Comparison of ENCODE assay signal across 37 mouse cellular contexts in the genomic region with DNA sequence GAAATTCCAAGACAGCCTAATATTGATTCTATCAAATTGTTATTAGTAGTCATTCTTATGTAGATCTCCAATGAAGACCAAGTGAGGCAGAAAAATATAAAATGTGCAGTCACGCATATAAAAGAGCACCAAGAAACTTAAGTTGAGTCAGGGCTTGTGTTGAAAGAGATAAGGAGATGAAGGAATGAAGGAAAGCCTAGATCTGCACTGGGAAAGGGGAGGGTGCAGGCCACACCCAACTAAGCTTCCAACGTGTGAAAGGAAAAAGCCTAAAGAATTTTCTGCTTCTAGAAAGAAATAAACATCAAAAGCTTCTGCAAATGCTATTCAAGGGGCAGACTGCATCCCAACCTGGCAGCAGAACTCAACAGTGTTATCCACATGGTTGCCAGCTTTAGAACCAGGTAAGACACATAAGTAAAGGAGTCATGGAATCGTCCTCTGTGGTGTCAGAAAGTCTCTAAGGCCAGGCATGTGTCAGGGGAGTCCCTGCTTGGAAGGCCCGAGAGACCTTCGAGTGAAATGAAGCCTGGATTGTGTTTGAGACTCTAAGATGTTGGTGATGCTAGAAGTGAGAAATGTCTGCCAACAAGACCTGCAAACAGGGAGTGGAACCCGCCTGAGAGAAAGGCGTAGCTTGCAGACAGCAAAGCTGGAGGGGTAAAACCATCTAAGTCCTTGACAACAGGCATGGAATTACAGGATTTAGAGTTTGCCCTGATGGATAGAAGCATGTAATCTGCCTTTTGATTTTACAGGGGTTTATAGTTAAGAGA. TPM values are rescaled to one million over a fixed set of nuclear protein-coding genes. Genes with fewer than 3 reads are reported as not detected.
DNase-seq lines count a peak whose midpoint lies in the region; ATAC-seq lines count a peak whose summit lies in the region.
"Had no signal": no experiment of that assay in that cellular context is flagged by ENCODE, and none has a peak within 500 bp of the region (broad histone marks: within the 10 kb centered on the region; RNA-seq: fewer than 3 reads in every experiment).

No protein-coding gene starts in this region.

- no peaks in the 10 kb centered on the region for H3K27me3 ChIP-seq in heart, embryonic 11.5 days (ENCODE audit: control insufficient read depth, insufficient read depth, low read length)
- no peaks in the 10 kb centered on the region for H3K27me3 ChIP-seq in erythroblast, embryonic 14.5 days (ENCODE audit: control insufficient read depth)
- H3K27me3 ChIP-seq in liver, embryonic 13.5 days, result no peaks in the 10 kb centered on the region
- no peaks in the 10 kb centered on the region for H3K27me3 ChIP-seq in embryonic facial prominence, embryonic 10.5 days (replicated peaks; ENCODE audit: low read depth, poor library complexity, severe bottlenecking)
- H3K27me3 ChIP-seq: CH12.LX; heart, embryonic 15.5 days; hindbrain, embryonic 12.5 days; intestine, embryonic 15.5 days had no signal

- no peak overlapping the region for H3K4me3 ChIP-seq in heart, embryonic 11.5 days (ENCODE audit: low read depth, low read length)
- H3K4me3 ChIP-seq in erythroblast, embryonic 14.5 days (replicated peaks), result peak overlapping the region; percentile 40
- no peak overlapping the region for H3K4me3 ChIP-seq in liver, embryonic 13.5 days (replicated peaks)
- no peak overlapping the region for H3K4me3 ChIP-seq in embryonic facial prominence, embryonic 10.5 days
- H3K4me3 ChIP-seq: heart, embryonic 15.5 days; hindbrain, embryonic 12.5 days; intestine, embryonic 15.5 days had no signal

- no peaks in the 10 kb centered on the region for H3K4me1 ChIP-seq in heart, embryonic 11.5 days (ENCODE audit: control insufficient read depth, insufficient read depth, low read length)
- H3K4me1 ChIP-seq in erythroblast, embryonic 14.5 days (ENCODE audit: control insufficient read depth), result peaks cover 38% of the 10 kb centered on the region
- H3K4me1 ChIP-seq in liver, embryonic 13.5 days (replicated peaks), result peaks cover 33% of the 10 kb centered on the region
- no peaks in the 10 kb centered on the region for H3K4me1 ChIP-seq in embryonic facial prominence, embryonic 10.5 days
- H3K4me1 ChIP-seq: heart, embryonic 15.5 days; hindbrain, embryonic 12.5 days; intestine, embryonic 15.5 days had no signal

- H3K9me3 ChIP-seq in heart, embryonic 11.5 days (replicated peaks; ENCODE audit: control insufficient read depth, low read length), result no peaks in the 10 kb centered on the region
- H3K9me3 ChIP-seq in erythroblast, embryonic 14.5 days (ENCODE audit: control insufficient read depth, low read length), result no peaks in the 10 kb centered on the region
- no peaks in the 10 kb centered on the region for H3K9me3 ChIP-seq in liver, embryonic 13.5 days (replicated peaks)
- no peaks in the 10 kb centered on the region for H3K9me3 ChIP-seq in embryonic facial prominence, embryonic 10.5 days
- H3K9me3 ChIP-seq: heart, embryonic 15.5 days; hindbrain, embryonic 12.5 days; intestine, embryonic 15.5 days had no signal

- no peak for ATAC-seq in heart, embryonic 11.5 days (replicated peaks; ENCODE audit: insufficient number of reproducible peaks, low FRiP score, low TSS enrichment)
- peak; percentile 95 for ATAC-seq in liver, embryonic 13.5 days (ENCODE audit: low read depth)
- ATAC-seq in megakaryocyte progenitor cell, adult 5-6 weeks (replicated peaks; ENCODE audit: poor library complexity), result peak; percentile 48; the same call in 1 of the 2 replicates
- ATAC-seq: forebrain, embryonic 16.5 days; hindbrain, postnatal 0 days; intestine, embryonic 15.5 days had no signal

- no peak overlapping the region for H3K27ac ChIP-seq in heart, embryonic 11.5 days (ENCODE audit: low read depth, low read length)
- peak overlapping the region; percentile 69 for H3K27ac ChIP-seq in liver, embryonic 13.5 days
- H3K27ac ChIP-seq in embryonic facial prominence, embryonic 10.5 days (replicated peaks), result no peak overlapping the region
- H3K27ac ChIP-seq: heart, embryonic 15.5 days; hindbrain, embryonic 12.5 days; hindbrain, postnatal 0 days; intestine, embryonic 15.5 days; kidney, postnatal 0 days; stomach, postnatal 0 days had no signal

- WGBS in heart, embryonic 11.5 days (ENCODE audit: insufficient replicate concordance), result 66% methylated on average over 7 of the region's 7 CpGs
- 51% methylated on average over 7 of the region's 7 CpGs for WGBS in liver, embryonic 13.5 days (ENCODE audit: insufficient replicate concordance)
- WGBS in embryonic facial prominence, embryonic 10.5 days, result 82% methylated on average over 7 of the region's 7 CpGs

- no peaks in the 10 kb centered on the region for H3K36me3 ChIP-seq in heart, embryonic 11.5 days (ENCODE audit: control insufficient read depth, insufficient read depth, low read length)
- no peaks in the 10 kb centered on the region for H3K36me3 ChIP-seq in erythroblast, embryonic 14.5 days (ENCODE audit: control insufficient read depth)
- H3K36me3 ChIP-seq in liver, embryonic 13.5 days, result no peaks in the 10 kb centered on the region
- no peaks in the 10 kb centered on the region for H3K36me3 ChIP-seq in embryonic facial prominence, embryonic 10.5 days (replicated peaks)
- H3K36me3 ChIP-seq: heart, embryonic 15.5 days; hindbrain, embryonic 12.5 days; intestine, embryonic 15.5 days had no signal

- DNase-seq in heart, adult 11 months, result peak; percentile 63
- DNase-seq in liver, embryonic 13.5 days, result peak; percentile 27
- DNase-seq in cerebellum, postnatal 25 days, result no peak
- no peak for DNase-seq in embryonic facial prominence, embryonic 10.5 days (ENCODE audit: low spot score)
- DNase-seq in embryo, embryonic 11 days, result no peak
- DNase-seq: adrenal gland, postnatal 25 days; cerebellum, adult 9-10 months; kidney, adult 2 months; layer of hippocampus, adult 9-11 months; lung, postnatal 4 days; midbrain, embryonic 14.5 days; right cerebral cortex, postnatal 14 days; spleen, adult 18-20 months; thymus, adult 18-20 months; thymus, postnatal 25 days had no signal

- no peak overlapping the region for H3K9ac ChIP-seq in heart, embryonic 11.5 days (ENCODE audit: low read depth, low read length)
- 0 out of 2 replicates have a peak overlapping the region, but pooled peaks have one; percentile 26 for H3K9ac ChIP-seq in liver, embryonic 13.5 days
- H3K9ac ChIP-seq: heart, embryonic 15.5 days; hindbrain, embryonic 12.5 days; intestine, embryonic 15.5 days had no signal

- H3K4me2 ChIP-seq in heart, embryonic 11.5 days, result no peak overlapping the region
- H3K4me2 ChIP-seq in liver, embryonic 13.5 days, result peak overlapping the region; percentile 45
- H3K4me2 ChIP-seq: heart, embryonic 15.5 days; hindbrain, embryonic 12.5 days; intestine, embryonic 15.5 days had no signal

RNA-seq across cellular contexts. Expression of a gene that starts 14.1 kb away (rescaled TPM):
- 0.62 TPM in 2 replicates for polyA plus RNA-seq in heart, embryonic 11.5 days (2014; fragmentation: Nextera tagmentation; extraction: Ambion mirVana)
- polyA plus RNA-seq in erythroblast, embryonic 14.5 days (2012), result 0.05 and 0.48 TPM in 2 replicates
- polyA plus RNA-seq in liver, embryonic 13.5 days (2015; fragmentation: Nextera tagmentation; extraction: Ambion mirVana), result 0.44 and 0.67 TPM in 2 replicates
- not detected in 2 replicates for total RNA-seq in megakaryocyte progenitor cell, adult 5-6 weeks (2015)
- total RNA-seq in megakaryocyte progenitor cell, adult 5-6 weeks (2017), result 0.04 TPM in 1 of 2 replicates, not detected in the other
- polyA plus RNA-seq in embryonic facial prominence, embryonic 10.5 days (2016; fragmentation: Nextera tagmentation; extraction: Ambion mirVana), result 0.15 and 0.25 TPM in 2 replicates
- total RNA-seq: liver, adult 2 months; monocyte, adult 5-6 weeks had no signal
- polyA plus RNA-seq: C2C12; liver, adult 2 months had no signal

RNA-seq across cellular contexts. Expression of a gene that starts 15.1 kb away (rescaled TPM):
- polyA plus RNA-seq in heart, embryonic 11.5 days (2014; fragmentation: Nextera tagmentation; extraction: Ambion mirVana), result 58.9 and 61.9 TPM in 2 replicates
- polyA plus RNA-seq in erythroblast, embryonic 14.5 days (2012), result 0.19 and 0.51 TPM in 2 replicates
- polyA plus RNA-seq in liver, embryonic 13.5 days (2015; fragmentation: Nextera tagmentation; extraction: Ambion mirVana), result 40.8 and 42.6 TPM in 2 replicates
- 40.5 and 46.5 TPM in 2 replicates for total RNA-seq in megakaryocyte progenitor cell, adult 5-6 weeks (2015)
- 16.6 and 26.2 TPM in 2 replicates for total RNA-seq in megakaryocyte progenitor cell, adult 5-6 weeks (2017)
- 26.2 and 27.5 TPM in 2 replicates for polyA plus RNA-seq in embryonic facial prominence, embryonic 10.5 days (2016; fragmentation: Nextera tagmentation; extraction: Ambion mirVana)

RNA-seq across cellular contexts. Expression of a gene that starts 36.2 kb away (rescaled TPM):
- polyA plus RNA-seq in heart, embryonic 11.5 days (2014; fragmentation: Nextera tagmentation; extraction: Ambion mirVana), result not detected in 2 replicates
- polyA plus RNA-seq in erythroblast, embryonic 14.5 days (2012), result 0.11 and 0.28 TPM in 2 replicates
- polyA plus RNA-seq in liver, embryonic 13.5 days (2015; fragmentation: Nextera tagmentation; extraction: Ambion mirVana), result not detected in 2 replicates
- total RNA-seq in megakaryocyte progenitor cell, adult 5-6 weeks (2015), result not detected in 2 replicates
- not detected in 2 replicates for total RNA-seq in megakaryocyte progenitor cell, adult 5-6 weeks (2017)
- polyA plus RNA-seq in embryonic facial prominence, embryonic 10.5 days (2016; fragmentation: Nextera tagmentation; extraction: Ambion mirVana), result not detected in 2 replicates
- total RNA-seq: adrenal gland, postnatal 25 days; CH12.LX; ES-E14; gastrocnemius, adult 8-10 months; heart, postnatal 25 days; hindbrain, postnatal 0 days; left cerebral cortex, adult 18-20 months; left cerebral cortex, postnatal 14 days; liver, adult 2 months had no signal
- polyA plus RNA-seq: embryonic facial prominence, embryonic 14.5 days; forebrain, embryonic 16.5 days; heart, embryonic 15.5 days; hindbrain, embryonic 12.5 days; intestine, embryonic 15.5 days; limb, embryonic 11.5 days; midbrain, embryonic 14.5 days had no signal

RNA-seq across cellular contexts. Expression of a gene that starts 44.1 kb away (rescaled TPM):
- polyA plus RNA-seq in heart, embryonic 11.5 days (2014; fragmentation: Nextera tagmentation; extraction: Ambion mirVana), result not detected in 2 replicates
- not detected in 2 replicates for polyA plus RNA-seq in erythroblast, embryonic 14.5 days (2012)
- 0.07 and 0.08 TPM in 2 replicates for polyA plus RNA-seq in liver, embryonic 13.5 days (2015; fragmentation: Nextera tagmentation; extraction: Ambion mirVana)
- not detected in 2 replicates for total RNA-seq in megakaryocyte progenitor cell, adult 5-6 weeks (2015)
- total RNA-seq in megakaryocyte progenitor cell, adult 5-6 weeks (2017), result not detected in 2 replicates
- 0.17 TPM in 1 of 2 replicates, not detected in the other for polyA plus RNA-seq in embryonic facial prominence, embryonic 10.5 days (2016; fragmentation: Nextera tagmentation; extraction: Ambion mirVana)
- total RNA-seq: adrenal gland, postnatal 25 days; gastrocnemius, adult 8-10 months; heart, postnatal 25 days; left cerebral cortex, adult 18-20 months; left cerebral cortex, postnatal 14 days; liver, adult 2 months; monocyte, adult 5-6 weeks had no signal
- polyA plus RNA-seq: kidney, postnatal 0 days; liver, adult 2 months; midbrain, embryonic 14.5 days; neural tube, embryonic 14.5 days had no signal

Comparison
In these comparisons a context has a peak if more than half of its experiments do, and no peak if none do; other contexts are left out.
1. DNase-seq: peak in heart, adult 11 months (single experiment) and liver, embryonic 13.5 days (single experiment); none in cerebellum, postnatal 25 days (0 of 2), embryonic facial prominence, embryonic 10.5 days (single experiment) and embryo, embryonic 11 days (single experiment).
2. RNA of a gene that starts 15.1 kb away (polyA plus RNA-seq): 58.9 to 61.9 TPM in heart, embryonic 11.5 days, 40.8 to 42.6 TPM in liver, embryonic 13.5 days and 26.2 to 27.5 TPM in embryonic facial prominence, embryonic 10.5 days; 0.19 to 0.51 TPM in erythroblast, embryonic 14.5 days; every median in the first group is over 10 times any median in the second.